Mouse (Mus musculus) CD8-positive naive resting alpha-beta T cell, adult 2 months (primary cell): ENCODE data around the gene Gpr137.
A peak's percentile ranks its signal among the peaks of the same experiment; 100 is the strongest.
"Not testable (repeated sequence)": the region's sequence is repeated elsewhere in the genome, so short reads cannot be mapped to it uniquely, and the experiment has no call there.

ENCODE experiments used
- DNase-seq, 2 experiments: peaks; one replicate each; pipeline ENCODE4 v3.0.0; 2022; ENCODE audit warnings: low read depth in 2 of 2, low spot score in 2 of 2

Gpr137 gene

GRCm38 (mm10) chr19:6922901-6923735 is 19.2 kb downstream of the Gpr137 start:
- DNase-seq: no peak

DNA sequence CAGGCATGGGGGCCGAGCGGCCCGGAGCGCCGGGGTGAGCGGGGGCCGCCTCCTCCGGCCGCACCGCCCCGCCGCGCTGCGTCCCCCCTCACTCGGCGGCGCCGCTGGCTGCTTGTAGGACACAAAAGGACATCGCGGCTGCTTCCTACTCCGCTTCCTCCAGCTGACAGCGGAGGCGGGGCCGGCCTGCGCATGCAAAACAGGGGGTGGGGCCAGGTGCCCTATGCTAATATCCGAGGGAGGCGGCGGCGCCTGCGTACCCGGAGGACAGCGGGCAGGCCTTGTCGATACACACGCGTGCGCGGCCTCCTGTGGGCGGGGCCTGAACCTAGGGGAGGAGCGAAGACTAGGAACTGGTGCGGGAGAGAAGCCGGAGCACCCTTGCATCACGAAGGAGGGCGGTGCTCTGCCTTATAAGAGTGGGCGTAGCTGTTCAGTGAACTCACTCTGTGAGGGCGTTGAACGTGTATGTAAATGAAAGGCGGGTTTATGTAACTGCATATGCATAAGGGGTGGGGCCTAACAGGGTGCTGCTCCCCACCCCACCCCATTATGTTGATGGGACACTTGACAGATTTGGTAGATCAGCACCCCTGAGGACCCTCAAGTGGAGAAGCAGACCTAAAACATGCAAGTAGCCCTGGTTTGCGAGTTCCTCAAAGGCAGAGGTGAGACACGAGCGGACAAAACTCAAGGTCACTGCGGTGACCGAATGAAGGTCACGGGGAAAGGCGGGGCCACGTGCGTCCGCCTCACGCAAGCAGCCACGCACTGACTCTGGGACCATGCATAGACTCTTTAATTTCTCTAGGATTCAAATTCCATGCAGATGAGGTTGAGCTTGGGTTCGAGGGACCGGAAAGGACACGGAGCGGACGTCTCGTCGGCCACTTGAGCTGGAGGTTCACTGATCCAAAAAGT is 20.4 kb downstream of the Gpr137 start, which contains the start of gene Esrra:
Gene Esrra (minus strand): TSS at position 167 of the 921 bp plus-strand sequence.
- DNase-seq: peak; percentile 100

DNA sequence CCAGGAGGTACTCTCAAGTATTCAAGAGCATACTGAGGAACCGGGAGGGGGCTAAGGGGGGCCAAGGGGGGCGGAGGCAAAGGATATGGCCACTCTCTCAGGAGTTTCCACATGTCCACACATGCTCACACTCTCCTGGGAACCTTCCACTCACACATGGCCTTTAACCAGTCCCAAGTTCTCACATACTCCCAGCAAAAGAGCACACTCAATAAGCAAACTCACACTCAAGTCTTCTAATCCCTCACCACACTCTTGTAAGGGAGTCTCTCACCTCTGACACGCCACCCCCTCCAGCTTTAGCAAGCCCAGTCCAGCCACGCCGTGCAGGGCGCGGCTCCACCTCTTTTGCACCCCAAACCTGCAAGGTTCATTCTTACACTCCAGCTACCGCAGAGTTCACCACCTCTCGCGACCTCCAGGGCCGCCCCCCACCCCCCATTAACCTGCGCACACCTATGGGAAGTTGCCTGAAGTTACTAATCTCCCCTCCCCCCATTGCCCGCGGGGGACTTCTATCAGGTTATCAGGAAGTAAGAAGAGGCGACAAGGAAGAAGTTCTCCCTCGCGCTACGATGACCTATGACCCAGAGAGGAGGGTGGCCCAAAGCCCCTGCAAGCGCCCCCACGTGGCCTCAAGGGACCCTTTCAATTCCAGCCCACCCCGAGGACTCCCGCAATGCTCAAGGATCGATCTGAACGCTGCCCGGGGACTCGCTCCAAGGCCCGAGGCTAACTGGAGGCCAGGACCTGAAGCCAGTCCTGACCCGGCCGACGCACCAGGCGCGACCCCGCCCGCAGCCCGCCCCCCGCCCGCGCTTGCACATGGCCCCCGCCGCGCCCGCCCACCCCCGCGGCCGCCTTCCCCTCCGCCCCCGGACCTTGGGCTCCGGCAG is 21.3 kb downstream of the Gpr137 start:
- peak in 1 of 2 experiments; percentile 32 for DNase-seq

DNA sequence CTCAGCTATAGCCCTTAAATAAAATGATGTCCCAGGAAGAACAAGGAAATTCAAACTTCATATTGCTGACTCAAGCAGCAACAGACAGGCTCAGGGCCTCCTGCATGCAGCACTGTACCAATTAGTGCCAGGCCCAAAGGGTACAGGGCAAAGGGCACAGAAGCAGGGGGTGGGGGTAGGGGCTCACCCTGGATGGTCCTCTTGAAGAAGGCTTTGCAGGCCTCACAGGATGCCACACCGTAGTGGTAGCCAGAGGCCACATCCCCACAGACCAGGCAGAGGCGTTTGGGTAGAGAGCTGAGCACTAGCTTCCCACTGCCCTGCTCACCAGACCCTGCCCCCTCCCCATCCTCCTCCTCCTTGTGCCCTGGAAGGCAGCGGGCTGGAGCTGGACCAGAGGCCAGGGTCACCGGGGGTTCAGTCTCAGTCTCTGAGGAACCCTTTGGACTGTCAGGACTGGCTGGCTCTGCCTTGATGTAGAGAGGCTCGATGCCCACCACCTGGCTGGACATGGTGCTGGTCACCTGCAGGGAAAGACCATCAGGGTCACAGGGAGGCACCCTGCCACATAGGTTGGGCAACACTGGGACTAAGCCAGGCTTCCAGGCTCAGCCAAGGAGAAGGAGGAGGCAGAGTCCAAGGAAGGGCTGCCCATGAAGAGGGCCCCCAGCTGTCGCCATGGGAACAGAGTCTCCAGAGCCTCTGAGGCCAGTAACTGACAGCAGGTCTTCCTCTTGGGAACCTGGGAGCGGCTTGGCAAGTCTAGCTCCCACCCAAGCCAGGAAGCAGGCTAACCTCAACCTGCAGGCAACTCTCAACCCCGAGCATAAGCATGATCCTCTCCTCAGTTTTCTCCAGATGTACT is 22.2 kb downstream of the Gpr137 start:
- no peak for DNase-seq

DNA sequence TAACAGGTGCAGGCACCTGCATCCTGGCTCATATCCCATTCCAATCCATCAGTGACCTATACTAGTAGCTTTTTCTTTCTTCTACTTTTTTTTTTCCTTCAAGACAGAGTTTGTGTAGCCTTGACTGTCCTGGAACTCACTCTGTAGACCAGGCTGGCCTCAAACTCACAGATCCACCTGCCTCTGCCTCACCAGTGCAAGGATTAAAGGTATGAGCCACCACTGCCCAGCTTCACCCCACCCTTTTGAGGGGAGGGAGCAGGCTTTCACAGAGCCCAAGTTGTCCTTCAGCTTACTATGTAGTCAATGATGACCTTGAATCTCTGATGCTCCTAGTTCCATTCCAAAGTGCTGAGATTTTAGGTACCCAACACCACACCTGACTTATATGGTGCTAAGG is 22.8 kb downstream of the Gpr137 start:
- DNase-seq: no peak

DNA sequence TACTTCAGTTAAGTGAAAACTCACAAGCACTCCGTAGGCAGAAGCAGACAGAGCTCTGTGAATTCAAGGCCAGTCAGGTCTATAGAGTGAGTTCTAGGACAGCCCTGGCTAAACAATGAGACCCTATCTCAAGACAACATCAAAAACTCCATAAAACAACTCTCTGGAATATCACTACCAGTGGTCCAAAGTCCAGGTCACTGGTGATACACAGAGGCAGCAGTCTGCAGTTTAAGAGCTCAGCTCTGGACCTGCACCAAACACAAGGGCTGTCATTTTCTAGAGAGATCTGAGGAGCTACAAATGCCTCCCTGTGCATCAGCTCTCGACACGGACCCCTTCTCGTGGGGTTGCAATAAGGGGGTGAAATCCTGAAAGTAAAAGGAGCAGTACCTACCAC is 24.0 kb downstream of the Gpr137 start:
- DNase-seq: no peak

DNA sequence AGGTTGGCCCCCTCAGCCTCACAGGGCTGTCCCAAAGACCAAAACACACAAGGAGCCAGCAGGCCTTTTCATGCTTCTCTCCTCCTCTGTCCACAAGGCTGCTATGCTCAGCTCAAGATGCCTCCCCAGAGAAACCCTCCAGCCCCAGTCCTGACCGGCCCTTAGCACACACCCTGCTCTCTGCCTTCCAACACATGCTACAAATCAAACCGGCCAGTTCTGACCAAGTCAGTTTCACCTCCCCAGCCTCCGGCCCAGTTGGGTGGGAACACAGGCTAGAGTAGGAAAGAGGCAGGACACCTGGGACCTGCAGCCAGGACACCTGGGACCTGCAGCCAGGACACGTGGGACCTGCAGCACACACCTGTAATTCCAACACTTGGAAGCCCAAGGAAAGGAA is 25.8 kb downstream of the Gpr137 start:
- DNase-seq: no peak

- no peak for DNase-seq
Measured at GRCm38 (mm10) chr19:6915276-6915675, 27.0 kb downstream of the Gpr137 start.

GRCm38 (mm10) chr19:6914540-6914939 is 27.7 kb downstream of the Gpr137 start:
- DNase-seq: no peak

- no peak for DNase-seq
Measured at GRCm38 (mm10) chr19:6913991-6914390, 28.3 kb downstream of the Gpr137 start.

DNA sequence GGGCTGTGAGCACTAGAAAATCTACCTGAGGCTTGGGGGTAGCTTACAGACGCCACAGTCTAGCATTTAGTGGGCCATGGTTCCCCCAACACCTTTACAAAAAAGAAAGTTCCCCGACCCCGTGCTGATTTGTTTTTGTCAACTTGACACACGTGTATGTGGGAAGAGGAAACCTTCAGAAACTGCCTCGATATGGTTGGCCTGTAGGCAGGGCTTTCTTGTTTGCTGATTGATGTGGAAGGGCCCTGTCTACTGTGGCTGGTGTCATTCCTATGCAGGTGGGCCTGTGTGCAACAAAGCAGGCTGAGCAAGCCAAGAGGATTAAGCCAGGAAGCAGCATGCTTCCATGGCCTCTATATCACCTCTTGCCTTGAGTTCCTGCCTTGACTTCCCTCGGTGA is 29.2 kb downstream of the Gpr137 start:
- DNase-seq: no peak

GRCm38 (mm10) chr19:6912205-6912970 is 29.9 kb downstream of the Gpr137 start:
- DNase-seq: no peak

DNA sequence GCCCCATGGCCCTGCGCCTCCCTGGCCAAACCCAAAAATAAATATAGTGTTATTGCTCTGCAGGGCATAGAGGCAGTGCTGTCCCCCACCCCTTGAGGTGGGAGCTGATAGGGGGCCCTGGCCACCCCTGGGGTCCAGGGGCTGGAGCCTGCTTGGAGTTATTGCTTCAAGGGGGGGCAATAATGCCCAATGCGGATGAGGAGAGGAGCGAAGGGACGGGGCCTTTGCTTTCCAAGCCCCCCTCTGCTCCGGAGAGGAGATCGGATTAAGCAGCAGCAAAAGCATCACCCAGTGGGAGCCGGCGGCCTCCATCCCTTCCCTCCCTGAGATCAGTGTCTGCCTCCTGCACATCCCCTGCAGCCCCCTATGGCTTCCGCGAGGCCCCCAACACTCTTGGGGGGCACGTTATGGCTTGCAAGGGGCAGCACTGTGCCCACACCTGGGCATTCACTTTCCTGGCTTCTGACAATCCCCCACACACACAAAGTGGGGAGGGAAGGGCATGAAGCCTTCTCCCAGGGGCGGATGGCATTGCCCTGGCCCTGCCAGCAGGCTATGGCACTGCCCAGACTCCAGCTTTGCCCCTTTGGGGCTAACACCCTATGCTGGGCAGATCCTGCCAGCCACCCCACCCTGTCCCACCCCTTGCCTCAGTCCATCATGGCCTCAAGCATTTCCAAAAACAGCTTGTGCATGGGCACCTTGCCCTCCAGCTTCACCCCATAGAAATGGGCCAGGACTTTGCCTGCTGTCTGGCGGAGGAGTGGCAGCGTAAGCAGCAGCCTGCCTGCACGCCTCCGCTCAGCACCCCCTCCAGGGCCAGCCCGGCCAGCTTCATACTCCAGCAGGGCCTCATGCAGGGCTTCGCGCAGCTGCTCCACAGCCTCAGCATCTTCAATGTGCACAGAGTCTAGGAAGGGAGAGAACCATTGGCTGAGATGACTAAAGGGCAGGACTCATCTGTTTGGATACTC is 30.9 kb downstream of the Gpr137 start:
- no peak for DNase-seq

DNA sequence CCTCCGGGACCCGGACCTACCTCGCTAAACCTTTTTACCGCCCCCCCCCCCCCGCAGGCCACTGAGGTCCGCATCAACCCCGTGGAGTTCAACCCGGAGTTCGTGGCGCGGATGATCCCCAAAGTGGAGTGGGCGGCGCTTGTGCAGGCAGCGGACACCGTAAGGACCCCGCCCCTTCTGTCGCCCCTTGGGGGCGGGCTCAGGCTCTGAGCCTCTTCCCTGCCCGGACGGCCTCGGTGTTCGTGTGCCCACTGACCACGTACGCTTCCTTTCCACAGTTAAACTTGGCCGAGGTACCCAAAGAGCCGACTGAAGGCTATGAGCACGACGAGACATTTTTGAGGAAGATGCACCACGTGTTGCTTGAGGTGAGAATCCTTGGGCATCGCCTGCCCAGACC is 32.0 kb downstream of the Gpr137 start:
- not testable (repeated sequence) for DNase-seq

- DNase-seq: peak; percentile 82 to 83
Measured at GRCm38 (mm10) chr19:6909507-6910289, 32.6 kb downstream of the Gpr137 start, which contains the start of the genes Trmt112 and Prdx5. Gene Trmt112 (plus strand): TSS chr19:6909698. Gene Prdx5 (minus strand): TSS chr19:6910106.

DNA sequence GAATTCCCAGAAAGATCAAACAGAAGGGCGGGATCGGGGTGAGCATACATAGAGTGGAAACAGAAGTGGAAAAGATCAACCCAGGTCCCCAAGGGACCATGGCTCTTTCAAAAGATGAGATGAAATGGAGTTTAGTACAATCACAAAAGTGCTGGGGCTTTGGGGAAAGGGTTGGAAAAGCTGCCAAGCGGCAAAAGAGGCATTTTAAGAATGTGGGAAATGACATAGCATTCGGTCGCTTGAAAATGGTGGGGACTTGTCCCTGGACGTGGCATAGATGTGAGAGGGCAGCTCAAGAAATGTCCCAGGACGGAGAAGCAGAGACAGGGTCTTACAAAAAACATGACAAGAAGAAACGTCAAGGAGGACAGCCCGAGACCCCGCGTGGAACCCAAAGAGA is 33.3 kb downstream of the Gpr137 start:
- no peak for DNase-seq
